Mouse (Mus musculus) kidney, postnatal 4 days (tissue): Measurements from ENCODE around the gene Rnasel.

Experiments used
- DNase-seq, 2 experiments: peaks; one replicate each; pipeline ENCODE4 v3.0.0; 2021; ENCODE audit warnings: mixed read lengths in 2 of 2

The Rnasel gene

GRCm38 (mm10) chr1:153769998-153770775 lies 21.0 kb downstream of the Rnasel start:
- no peak for DNase-seq

- DNase-seq = no peak
These were observed 21.5 kb downstream of the Rnasel start for GRCm38 (mm10) chr1:153770776-153771167.

- DNase-seq = no peak
These were observed 25.9 kb downstream of the Rnasel start for GRCm38 (mm10) chr1:153775174-153775573.

GRCm38 (mm10) chr1:153776257-153776656 lies 27.0 kb downstream of the Rnasel start:
- no peak for DNase-seq

- DNase-seq = no peak
These were observed 29.0 kb downstream of the Rnasel start for GRCm38 (mm10) chr1:153778205-153778604.

GRCm38 (mm10) chr1:153783339-153783738 lies 34.1 kb downstream of the Rnasel start:
- no peak for DNase-seq

GRCm38 (mm10) chr1:153785608-153786007 lies 36.4 kb downstream of the Rnasel start:
- no peak for DNase-seq

- no peak for DNase-seq
These were observed 41.5 kb downstream of the Rnasel start for GRCm38 (mm10) chr1:153790708-153791107.

- DNase-seq = no peak
These were observed 45.0 kb downstream of the Rnasel start for GRCm38 (mm10) chr1:153794241-153794640.

GRCm38 (mm10) chr1:153802691-153803090 lies 53.5 kb downstream of the Rnasel start:
- DNase-seq = no peak

GRCm38 (mm10) chr1:153803530-153803929 lies 54.3 kb downstream of the Rnasel start:
- DNase-seq = no peak

GRCm38 (mm10) chr1:153807390-153807993 lies 58.3 kb downstream of the Rnasel start:
- DNase-seq = peak; percentile 72 to 78
